Mouse (Mus musculus): Measurements from ENCODE around the gene Hectd4.
A peak's percentile ranks its signal among the peaks of the same experiment; 100 is the strongest.
"Not testable (repeated sequence)": the region's sequence is repeated elsewhere in the genome, so short reads cannot be mapped to it uniquely, and the experiment has no call there.

The Hectd4 gene

DNA sequence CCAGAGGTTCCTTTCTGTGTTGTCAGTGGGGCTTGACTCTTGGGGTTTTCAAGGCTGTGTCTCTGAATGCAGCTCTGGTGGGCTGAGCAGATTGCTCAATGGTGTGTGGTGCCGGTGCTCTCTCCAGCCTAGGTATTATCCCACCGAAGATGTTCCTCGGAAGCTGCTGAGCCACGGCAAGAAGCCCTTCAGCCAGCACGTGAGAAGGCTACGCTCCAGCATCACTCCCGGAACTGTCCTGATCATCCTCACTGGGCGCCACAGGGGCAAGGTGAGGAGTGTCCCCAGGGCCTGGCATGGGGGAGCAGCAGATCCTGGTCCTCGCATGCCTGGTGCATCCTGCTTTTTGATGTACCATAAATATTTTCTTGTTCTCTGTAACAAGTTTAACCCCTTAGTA is 13.5 kb upstream of the Hectd4 start:
- DNase-seq (ENCODE audit: low read depth, low spot score) = no peak

DNA sequence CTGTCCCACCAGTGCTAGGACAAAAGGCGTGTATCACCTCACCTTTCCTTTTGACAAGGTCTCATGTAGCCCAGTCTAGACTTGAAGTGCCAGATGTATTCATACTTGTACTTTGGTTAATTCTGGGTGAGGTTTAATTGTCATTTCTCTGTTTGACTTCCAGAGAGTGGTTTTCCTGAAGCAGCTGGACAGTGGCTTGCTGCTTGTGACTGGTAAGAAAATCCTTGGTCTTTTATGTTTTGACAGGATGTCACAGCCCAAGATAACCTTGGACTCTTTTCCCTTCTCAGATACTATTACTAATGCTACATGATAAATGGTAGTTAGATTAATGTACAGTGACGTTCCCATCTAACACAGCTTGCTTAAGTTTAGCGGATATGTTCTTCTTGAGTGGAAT is 13.0 kb upstream of the Hectd4 start:
- DNase-seq (ENCODE audit: low read depth, low spot score) = no peak

DNA sequence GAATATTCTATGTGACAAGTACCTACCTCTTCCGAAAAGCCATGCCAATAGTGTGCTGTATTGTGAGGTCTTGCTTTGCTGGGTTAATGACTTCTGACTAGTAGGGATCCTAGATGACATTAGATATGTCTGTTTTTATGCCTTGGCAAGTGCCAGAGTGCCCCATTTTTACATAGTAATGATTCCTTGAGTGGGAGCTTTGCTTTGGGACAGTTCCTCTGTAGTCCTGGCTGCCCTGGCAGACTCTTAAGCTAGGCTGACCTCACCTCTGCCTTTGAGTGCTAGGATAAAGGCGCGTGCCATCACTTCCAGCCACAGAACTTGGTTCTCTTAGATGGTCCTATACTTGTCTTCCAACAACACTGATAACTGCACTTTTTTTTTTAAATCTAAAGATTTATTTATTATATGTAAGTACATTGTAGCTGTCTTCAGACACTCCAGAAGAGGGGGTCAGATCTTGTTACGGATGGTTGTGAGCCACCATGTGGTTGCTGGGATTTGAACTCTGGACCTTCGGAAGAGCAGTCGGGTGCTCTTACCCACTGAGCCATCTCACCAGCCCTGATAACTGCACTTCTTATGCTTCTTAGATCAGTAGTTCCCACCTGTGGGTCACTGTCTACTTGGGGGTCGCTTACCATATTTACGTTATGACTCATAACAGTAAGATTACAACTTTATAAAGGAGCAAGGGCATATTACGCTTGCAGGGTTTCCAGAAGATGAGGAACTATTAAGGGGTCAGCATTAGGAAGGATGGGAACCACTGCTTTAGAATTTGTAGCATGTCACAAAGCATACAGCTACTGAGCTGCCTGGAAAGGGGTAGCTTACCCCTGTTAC is 10.0 kb upstream of the Hectd4 start:
- DNase-seq (ENCODE audit: low read depth, low spot score) = no peak

DNA sequence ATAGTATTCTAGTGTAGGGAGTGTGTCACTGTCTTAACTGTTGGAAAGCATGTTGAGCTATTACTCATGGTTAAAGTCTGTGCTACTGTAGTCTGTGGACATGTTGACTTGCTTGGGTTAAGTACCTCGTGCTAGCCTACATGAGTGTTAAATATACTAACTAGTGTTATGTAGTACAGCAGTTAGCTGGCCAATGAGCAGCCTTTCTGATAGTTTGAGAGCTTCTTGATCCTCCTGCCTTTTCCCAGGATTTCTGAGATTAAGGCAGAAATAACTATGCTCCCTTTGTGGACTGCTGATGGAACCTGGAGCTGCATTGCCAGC is 9.5 kb upstream of the Hectd4 start:
- DNase-seq (ENCODE audit: low read depth, low spot score) = no peak

DNA sequence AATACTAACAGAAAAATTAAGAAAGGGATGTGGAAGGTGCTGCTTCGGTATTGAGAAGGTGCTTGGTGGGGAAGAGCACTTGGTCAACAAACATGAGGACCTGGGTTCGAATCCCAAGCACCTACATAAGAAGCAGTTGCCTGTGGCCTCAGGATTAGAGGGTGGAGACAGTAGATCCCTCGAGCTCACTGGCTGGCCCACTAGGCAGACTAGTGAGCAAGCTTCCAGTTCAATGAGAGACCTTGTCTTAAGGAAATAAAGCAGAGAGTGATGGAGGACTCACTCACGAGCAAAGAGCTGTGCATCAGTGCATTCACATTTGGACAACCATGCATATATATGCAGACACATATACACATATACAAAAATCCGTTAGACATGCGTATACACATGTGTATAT is 7.9 kb upstream of the Hectd4 start:
- no peak for DNase-seq (ENCODE audit: low read depth, low spot score)

DNA sequence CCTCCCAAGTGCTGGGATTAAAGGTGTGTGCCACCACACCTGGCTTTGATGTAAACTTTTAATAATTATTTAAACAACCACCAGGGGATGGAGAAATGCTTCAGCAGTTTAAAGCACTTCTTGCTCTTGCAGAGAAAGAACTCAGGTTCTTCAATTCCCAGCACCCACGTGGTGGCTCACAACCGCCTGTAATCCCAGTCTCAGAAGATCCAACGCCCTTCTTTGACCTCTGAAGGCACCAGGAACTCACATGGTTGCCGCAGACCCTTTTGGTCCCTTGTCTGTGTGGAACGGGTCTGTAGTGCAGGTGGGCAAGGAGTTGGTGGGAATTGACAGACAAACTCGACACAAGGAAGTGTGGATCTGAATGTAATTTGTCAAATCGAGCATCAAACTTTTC is 5.3 kb upstream of the Hectd4 start:
- no peak for DNase-seq (ENCODE audit: low read depth, low spot score)

DNA sequence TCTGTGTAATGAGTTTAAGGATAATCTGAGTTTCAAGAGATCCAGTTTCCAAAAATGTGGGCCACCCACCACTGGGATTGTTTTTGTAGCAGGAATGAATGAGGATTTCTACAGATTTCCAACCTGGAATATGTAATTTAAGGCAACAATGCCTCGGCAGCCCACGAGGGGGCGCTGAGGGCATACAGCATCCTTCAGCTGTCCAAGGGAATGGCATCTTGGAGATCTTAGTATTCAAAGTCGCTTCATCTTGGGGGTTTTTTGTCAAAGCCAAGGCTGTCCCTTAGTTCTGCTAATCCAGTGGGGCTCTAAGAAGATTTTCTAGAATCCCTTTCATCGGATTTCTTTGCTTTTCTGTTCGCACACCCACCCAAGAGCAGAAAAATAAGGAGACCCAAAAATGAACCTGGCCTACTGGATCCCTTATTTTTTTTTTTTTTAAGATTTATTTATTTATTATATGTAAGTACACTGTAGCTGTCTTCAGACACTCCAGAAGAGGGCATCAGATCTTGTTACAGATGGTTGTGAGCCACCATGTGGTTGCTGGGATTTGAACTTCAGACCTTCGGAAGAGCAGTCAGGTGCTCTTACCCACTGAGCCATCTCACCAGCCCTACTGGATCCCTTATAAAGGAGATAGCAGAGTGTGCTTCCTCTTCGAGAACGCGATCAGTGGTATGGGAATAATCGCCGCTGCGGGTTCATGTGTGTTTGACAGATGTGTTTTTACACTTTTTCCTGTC is 4.5 kb upstream of the Hectd4 start:
- peak; percentile 76 for DNase-seq (ENCODE audit: low read depth, low spot score)

DNA sequence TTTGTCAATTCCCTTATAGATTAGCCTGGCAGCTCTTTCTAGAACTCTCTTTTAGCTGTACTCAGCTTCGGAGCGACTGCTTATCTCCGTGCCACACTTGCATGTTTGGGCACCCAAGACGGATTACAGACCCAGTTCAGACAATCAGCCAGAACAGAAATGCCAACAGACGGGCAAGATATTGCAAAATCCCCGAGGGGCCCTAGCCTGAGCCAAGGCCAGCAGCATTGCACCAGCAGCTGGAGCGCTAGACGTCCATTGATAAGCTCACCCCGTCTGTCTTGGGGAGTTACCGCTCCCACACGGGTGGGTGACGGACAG is 3.9 kb upstream of the Hectd4 start:
- DNase-seq (ENCODE audit: low read depth, low spot score) = no peak

DNA sequence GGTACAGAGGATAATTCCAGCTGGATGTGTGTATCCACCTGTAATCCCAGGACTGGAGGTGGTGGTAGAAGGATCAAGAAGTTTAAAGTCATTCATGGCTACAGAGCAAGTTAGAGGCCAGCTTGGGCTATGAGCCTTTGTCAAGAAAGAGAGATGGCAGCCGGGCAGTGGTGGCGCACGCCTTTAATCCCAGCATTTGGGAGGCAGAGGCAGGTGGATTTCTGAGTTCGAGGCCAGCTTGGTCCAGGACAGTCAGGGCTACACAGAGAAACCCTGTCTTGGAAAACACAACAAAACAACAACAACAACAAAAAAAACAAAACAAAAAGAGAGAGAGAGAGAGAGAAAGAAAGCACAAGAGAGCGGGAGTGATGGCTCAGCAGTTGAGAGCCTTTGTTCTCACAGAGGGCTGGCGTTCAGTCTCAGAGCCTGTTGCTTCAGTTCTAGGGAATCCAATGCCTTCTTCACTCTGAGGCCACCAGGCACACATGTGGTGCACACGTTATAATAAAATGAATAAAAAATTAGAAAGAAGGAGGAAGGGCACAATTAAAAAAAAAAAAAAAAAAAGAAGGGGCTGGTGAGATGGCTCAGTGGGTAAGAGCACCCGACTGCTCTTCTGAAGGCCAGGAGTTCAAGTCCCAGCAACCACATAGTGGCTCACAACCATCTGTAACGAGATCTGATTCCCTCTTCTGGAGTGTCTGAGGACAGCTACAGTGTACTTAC is 3.3 kb upstream of the Hectd4 start:
- DNase-seq (ENCODE audit: low read depth, low spot score) = not testable (repeated sequence)

DNA sequence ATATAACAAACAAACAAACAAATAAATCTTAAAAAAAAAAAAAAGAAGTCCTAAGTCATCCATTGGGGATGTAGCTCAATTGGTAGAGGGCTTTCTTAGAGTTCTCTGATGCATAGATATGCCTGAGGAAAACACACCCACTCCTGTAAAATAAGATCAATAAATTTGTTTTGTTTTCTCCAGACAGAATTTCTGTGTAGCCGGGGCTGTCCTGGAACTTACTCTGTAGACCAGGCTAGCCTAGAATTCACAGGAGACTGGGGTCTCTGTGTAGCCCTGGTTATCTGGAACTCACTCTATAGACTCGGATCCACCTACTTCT is 2.7 kb upstream of the Hectd4 start:
- no peak for DNase-seq (ENCODE audit: low read depth, low spot score)

DNA sequence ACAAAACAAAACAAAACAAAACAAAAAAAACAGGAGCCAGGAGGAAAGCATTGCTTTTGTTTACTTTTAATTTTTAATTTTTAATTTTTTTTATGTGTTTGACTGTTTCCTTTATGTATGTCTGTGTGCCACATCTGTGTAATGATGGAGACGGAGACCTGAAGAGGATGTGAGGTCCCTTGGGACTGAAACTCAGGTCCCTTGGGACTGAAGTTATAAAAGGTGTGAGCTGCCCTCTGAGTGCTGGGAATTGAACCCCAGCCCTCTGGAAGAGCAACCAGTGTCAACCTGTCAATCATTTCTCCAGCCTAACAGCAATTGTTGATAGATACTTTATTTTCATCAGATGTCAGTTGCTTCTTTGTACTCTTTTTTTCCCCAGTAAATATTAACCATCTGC is 829 bp upstream of the Hectd4 start:
- no peak for DNase-seq (ENCODE audit: low read depth, low spot score)

DNA sequence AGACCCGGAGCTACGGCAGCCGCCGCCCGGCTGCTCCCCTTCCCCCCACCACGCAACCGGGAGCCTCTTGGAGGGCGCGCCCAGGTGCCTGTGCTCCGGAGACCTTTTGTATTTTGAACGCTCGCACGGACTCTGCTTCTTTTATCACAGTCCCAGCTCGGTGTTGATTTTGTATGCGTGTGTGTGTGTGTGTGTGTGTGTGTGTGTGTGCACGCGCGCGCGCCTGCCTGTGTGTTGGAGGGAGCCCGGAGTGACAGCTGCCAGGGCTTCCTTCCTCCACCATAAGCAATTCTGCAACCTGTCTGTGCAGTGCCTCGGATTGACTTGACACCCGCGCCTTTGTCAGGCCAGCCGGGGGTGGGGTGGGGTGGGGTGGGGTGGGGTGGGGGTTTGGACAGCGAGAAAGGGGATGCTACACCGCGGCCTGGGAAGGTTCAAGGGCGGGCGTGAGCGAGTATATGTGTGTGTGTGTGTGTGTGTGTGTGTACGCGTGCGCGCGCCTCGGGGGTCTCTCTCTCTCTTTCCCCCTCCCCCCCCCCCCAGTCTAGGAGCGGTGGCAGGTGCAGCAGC is 798 bp downstream of the Hectd4 start:
- DNase-seq (ENCODE audit: low read depth, low spot score) = no peak

DNA sequence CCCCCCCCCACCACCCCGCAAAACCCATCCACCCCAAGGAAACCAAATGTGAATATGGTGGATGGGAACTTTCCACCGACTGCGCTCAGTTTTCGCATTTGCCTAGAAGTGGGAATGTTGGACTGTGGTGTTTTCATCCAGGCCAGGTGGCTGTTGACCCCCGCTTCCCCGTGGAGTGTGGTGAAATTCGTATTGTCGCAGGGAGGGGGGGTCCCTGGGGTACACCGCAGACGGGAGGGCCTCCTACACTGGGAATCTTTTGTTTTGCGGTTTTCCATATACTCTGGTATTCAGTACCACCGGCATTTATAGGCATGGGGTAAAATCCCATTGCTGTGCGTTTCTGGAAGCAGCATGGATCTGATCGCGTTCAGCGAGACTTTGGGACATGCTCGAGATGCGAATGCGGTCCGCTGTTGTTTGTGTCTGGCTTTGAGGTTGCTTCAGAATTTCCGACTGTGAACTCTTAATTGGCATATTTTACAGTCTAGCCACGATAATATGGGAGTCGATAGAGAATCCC is 1.4 kb downstream of the Hectd4 start:
- no peak for DNase-seq (ENCODE audit: low read depth, low spot score)

DNA sequence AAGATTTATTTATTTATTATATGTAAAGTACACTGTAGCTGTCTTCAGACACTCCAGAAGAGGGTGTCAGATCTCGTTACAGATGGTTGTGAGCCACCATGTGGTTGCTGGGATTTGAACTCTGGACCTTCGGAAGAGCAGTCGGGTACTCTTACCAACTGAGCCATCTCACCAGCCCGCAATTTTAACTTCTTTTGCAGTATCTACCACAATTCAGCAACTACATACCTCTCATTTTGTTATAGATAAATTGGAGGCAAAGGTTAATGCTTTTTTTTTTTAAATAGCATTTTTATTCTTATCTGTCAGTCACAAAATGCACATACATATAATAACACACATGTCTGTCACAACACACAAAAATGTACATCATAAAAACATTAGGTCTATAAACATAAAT is 4.0 kb downstream of the Hectd4 start:
- DNase-seq (ENCODE audit: low read depth, low spot score) = not testable (repeated sequence)

DNA sequence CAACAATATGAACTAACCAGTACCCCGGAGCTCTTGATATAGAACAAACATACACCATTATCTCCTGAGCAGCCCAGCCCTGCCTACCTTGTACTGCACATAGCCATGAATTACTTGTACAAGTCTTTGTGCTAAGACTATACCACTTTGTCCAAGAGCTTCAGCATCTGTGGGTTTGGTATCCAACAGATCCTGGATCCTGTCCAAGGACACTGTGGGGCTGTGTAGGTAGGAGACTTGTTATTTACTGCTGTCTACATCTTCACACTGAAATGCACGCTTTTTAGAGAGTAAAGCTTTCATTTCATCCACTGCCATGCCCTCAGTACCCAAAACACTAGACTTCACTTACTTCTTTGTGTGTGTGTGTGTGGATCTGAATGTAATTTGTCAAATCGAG is 4.8 kb downstream of the Hectd4 start:
- no peak for DNase-seq (ENCODE audit: low read depth, low spot score)

DNA sequence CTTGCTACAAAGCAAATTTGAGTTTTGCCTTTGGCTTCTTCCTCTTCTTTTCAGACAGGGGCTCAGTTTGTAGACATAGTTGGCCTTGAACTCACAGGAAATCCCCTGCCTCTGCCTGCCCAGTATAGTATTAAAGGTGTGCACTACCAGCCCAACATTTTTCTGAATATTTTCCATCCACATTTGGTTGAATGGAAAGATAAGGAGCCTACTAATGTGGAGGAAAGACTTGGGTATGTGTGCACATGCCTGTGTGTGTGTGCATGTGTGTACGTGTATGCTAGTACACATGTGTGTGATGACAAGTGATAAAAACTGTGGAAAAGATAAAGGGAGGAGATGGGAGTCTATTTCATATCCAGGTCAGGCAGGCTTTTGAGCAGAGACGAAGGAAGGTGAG is 5.8 kb downstream of the Hectd4 start:
- DNase-seq (ENCODE audit: low read depth, low spot score) = no peak

DNA sequence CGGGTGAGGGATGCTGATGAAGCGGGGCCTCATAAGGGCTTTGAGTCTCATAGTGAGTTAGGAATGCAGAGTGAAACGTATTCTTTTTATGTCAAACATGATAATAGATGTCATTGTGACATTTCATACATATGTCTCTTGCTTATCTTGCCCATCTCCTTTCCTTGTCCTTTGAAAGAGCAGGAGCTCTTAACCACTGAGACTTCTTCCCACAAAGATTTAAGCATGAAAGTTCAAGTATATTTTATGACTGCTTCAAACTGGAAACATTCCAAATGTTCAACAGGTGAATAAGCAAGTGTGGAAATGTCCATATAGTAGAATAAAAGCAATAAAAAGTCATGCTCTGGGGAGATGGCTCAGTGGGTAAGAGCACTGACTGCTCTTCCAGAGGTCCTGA is 6.4 kb downstream of the Hectd4 start:
- DNase-seq (ENCODE audit: low read depth, low spot score) = no peak

DNA sequence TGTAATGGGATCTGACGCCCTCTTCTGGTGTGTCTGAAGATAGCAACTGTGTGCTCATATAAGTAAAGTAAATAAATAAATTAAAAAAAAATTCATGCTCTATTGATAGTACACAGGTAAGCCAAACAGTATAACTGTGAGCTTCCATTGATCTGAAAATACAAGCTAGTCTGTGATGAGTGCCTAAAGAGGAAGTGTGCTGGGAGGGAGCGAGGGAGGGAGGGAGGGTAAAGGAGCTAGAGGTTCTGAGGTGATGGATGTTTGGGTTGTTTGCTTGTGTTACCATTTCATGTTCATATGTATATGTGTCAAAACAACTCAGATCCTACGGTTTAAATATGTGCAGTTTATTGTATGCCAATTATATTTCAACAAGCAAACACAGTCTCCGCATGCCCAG is 6.8 kb downstream of the Hectd4 start:
- DNase-seq (ENCODE audit: low read depth, low spot score) = no peak

DNA sequence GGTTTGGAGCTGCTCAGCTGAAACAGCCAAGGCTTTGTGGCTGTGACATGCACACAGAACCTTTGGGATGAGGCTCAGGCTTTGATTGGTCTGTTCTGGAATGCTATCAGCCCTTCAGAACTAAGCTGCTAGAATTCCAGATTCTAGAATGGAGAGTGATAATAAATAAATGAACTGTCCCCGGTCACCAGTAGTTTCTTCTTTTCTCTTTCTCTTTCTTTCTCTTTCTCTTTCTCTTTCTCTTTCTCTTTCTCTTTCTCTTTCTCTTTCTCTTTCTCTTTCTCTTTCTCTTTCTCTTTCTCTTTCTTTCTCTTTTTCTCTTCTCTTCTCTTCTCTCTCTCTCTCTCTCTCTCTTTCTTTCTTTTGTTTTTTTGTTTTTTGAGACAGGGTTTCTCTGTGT is 7.3 kb downstream of the Hectd4 start:
- DNase-seq (ENCODE audit: low read depth, low spot score) = not testable (repeated sequence)

DNA sequence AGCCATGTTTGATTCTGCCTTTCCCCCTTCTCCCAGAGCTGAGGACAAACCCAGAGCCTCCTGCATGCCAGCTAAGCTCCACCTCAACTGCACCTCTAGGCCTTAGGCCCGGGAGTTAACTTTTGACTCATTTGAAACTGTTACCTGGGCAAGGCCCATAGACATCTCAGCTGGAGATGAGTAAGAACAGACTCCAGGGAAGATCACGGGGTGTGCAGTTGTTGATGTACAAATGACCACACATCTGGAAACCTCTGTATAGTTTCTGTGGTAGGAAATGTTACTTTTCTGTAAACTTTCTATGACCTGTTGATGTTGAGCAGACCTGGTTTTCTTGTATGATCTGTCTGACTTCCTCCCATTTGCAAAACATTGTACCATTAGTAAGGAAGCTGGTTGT is 9.2 kb downstream of the Hectd4 start:
- no peak for DNase-seq (ENCODE audit: low read depth, low spot score)

DNA sequence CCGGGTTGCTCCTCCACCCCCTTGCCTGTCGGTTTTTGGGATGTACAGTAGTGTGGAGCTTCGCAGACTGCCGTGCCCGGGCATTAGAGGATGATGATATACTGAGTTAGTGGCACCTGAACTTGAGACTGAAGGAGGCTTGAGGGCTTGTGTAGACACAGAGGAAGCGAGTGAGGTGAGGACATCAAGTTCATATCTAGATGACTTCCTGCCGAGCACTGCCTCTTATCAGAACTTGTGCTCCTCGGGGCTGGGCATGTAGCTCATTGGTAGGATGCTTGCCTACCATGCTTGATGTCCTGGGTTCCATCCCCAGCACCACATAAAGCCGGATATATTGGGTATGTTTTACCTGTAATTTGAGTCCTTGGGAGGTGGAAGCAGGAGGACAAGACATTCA is 10.8 kb downstream of the Hectd4 start:
- no peak for DNase-seq (ENCODE audit: low read depth, low spot score)

DNA sequence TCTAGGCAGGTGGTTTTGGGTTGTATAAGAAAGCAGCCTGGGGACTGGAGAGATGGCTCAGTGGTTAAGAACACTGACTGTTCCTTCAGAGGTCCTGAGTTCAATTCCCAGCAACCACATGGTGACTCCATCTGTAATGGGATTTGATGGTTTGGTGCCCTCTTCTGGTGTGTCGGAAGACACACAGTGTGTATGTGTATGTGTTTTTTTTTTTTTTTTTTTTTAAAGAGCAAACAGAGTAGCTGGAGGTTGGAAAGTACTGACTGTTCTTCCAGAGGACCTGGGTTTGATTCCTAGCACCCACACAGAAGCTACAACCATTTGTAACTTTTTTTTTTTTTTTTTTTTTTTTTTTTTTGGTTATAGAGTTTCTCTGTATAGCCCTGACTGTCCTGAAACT is 12.8 kb downstream of the Hectd4 start:
- no peak for DNase-seq (ENCODE audit: low read depth, low spot score)
